Mouse (Mus musculus): ENCODE measurements around the gene Hfm1.

Gene Hfm1

GRCm38 (mm10) chr5:106925488-106926368 lies at the start of gene Hfm1:
TSS of gene Hfm1 (minus strand) at chr5:106926321.
- DNase-seq (ENCODE audit: low spot score): peak; percentile 4

GRCm38 (mm10) chr5:106973883-106974282 lies 47.8 kb upstream of the Hfm1 start:
- no peak for DNase-seq (ENCODE audit: low spot score)

- DNase-seq (ENCODE audit: low spot score): no peak
These were observed 41.5 kb upstream of the Hfm1 start for GRCm38 (mm10) chr5:106967578-106967977.

GRCm38 (mm10) chr5:106966443-106966842 lies 40.3 kb upstream of the Hfm1 start:
- no peak for DNase-seq (ENCODE audit: low spot score)

GRCm38 (mm10) chr5:106964513-106965014 lies 38.4 kb upstream of the Hfm1 start:
- no peak for DNase-seq (ENCODE audit: low spot score)

GRCm38 (mm10) chr5:106963584-106964512 lies 37.7 kb upstream of the Hfm1 start, which contains the start of gene Cdc7:
TSS of gene Cdc7 (plus strand) at chr5:106964322.
- DNase-seq (ENCODE audit: low spot score): peak; percentile 92

- DNase-seq (ENCODE audit: low spot score): no peak
These were observed 34.3 kb upstream of the Hfm1 start for GRCm38 (mm10) chr5:106960451-106960850.

- peak; percentile 12 for DNase-seq (ENCODE audit: low spot score)
These were observed 32.9 kb upstream of the Hfm1 start for GRCm38 (mm10) chr5:106959031-106959430.

- DNase-seq (ENCODE audit: low spot score): peak; percentile 14
These were observed 30.3 kb upstream of the Hfm1 start for GRCm38 (mm10) chr5:106956467-106956866.

GRCm38 (mm10) chr5:106948683-106949082 lies 22.6 kb upstream of the Hfm1 start:
- DNase-seq (ENCODE audit: low spot score): no peak

- DNase-seq (ENCODE audit: low spot score): no peak
These were observed 20.2 kb upstream of the Hfm1 start for GRCm38 (mm10) chr5:106946342-106946741.

- no peak for DNase-seq (ENCODE audit: low spot score)
These were observed 1.9 kb upstream of the Hfm1 start for GRCm38 (mm10) chr5:106927996-106928395.

GRCm38 (mm10) chr5:106926369-106926686 lies 207 bp upstream of the Hfm1 start:
- DNase-seq (ENCODE audit: low spot score): no peak

- DNase-seq (ENCODE audit: low spot score): no peak
These were observed 6.8 kb downstream of the Hfm1 start for GRCm38 (mm10) chr5:106919315-106919714.

- no peak for DNase-seq (ENCODE audit: low spot score)
These were observed 29.2 kb downstream of the Hfm1 start for GRCm38 (mm10) chr5:106896879-106897278.

GRCm38 (mm10) chr5:106891773-106892172 lies 34.3 kb downstream of the Hfm1 start:
- DNase-seq (ENCODE audit: low spot score): peak; percentile 7

GRCm38 (mm10) chr5:106887303-106888071 lies 38.6 kb downstream of the Hfm1 start:
- DNase-seq (ENCODE audit: low spot score): no peak

- DNase-seq (ENCODE audit: low spot score): no peak
These were observed 40.6 kb downstream of the Hfm1 start for GRCm38 (mm10) chr5:106885517-106885916.

GRCm38 (mm10) chr5:106876438-106876837 lies 49.7 kb downstream of the Hfm1 start:
- DNase-seq (ENCODE audit: low spot score): no peak

- DNase-seq (ENCODE audit: low spot score): peak; percentile 44
These were observed 65.7 kb downstream of the Hfm1 start for GRCm38 (mm10) chr5:106860415-106860814.

GRCm38 (mm10) chr5:106853284-106853683 lies 72.8 kb downstream of the Hfm1 start:
- DNase-seq (ENCODE audit: low spot score): no peak

GRCm38 (mm10) chr5:106847045-106847444 lies 79.1 kb downstream of the Hfm1 start:
- no peak for DNase-seq (ENCODE audit: low spot score)

Data from lung, postnatal 25 days (tissue).